Comparison of ENCODE assay signal across 27 mouse cellular contexts in genomic region chr7:66305714-66306198, GRCm38 (mm10). TPM values are rescaled to one million over a fixed set of nuclear protein-coding genes. Genes with fewer than 3 reads are reported as not detected.
DNase-seq lines count a peak whose midpoint lies in the region; ATAC-seq lines count a peak whose summit lies in the region.
"Had no signal": no experiment of that assay in that cellular context is flagged by ENCODE, and none has a peak within 500 bp of the region (broad histone marks: within the 10 kb centered on the region; RNA-seq: fewer than 3 reads in every experiment).

No protein-coding gene starts in this region.

- no peak overlapping the region for H3K4me2 ChIP-seq in heart, embryonic 13.5 days
- H3K4me2 ChIP-seq in limb, embryonic 15.5 days: no peak overlapping the region
- H3K4me2 ChIP-seq: embryonic facial prominence, embryonic 13.5 days; liver, embryonic 13.5 days; midbrain, embryonic 13.5 days had no signal

- intact Hi-C loops in heart, postnatal 36 days (cut with DNase I): no loop called here

- H3K9me3 ChIP-seq in heart, embryonic 13.5 days: no peaks in the 10 kb centered on the region
- no peaks in the 10 kb centered on the region for H3K9me3 ChIP-seq in limb, embryonic 15.5 days
- no peaks in the 10 kb centered on the region for H3K9me3 ChIP-seq in limb, embryonic 10.5 days (replicated peaks)
- H3K9me3 ChIP-seq: embryonic facial prominence, embryonic 13.5 days; forebrain, embryonic 10.5 days; liver, embryonic 13.5 days; midbrain, embryonic 13.5 days had no signal

- peak overlapping the region; percentile 32; the same call in 1 of the 2 replicates for H3K27ac ChIP-seq in heart, embryonic 13.5 days (replicated peaks)
- 0 out of 2 replicates have a peak overlapping the region, but pooled peaks have one; percentile 43 for H3K27ac ChIP-seq in limb, embryonic 15.5 days
- H3K27ac ChIP-seq in limb, embryonic 10.5 days: no peak overlapping the region
- H3K27ac ChIP-seq: embryonic facial prominence, embryonic 13.5 days; forebrain, embryonic 10.5 days; liver, embryonic 13.5 days; midbrain, embryonic 13.5 days had no signal

- no peak overlapping the region for H3K4me3 ChIP-seq in heart, embryonic 13.5 days
- no peak overlapping the region for H3K4me3 ChIP-seq in limb, embryonic 15.5 days
- no peak overlapping the region for H3K4me3 ChIP-seq in limb, embryonic 10.5 days
- H3K4me3 ChIP-seq: embryonic facial prominence, embryonic 13.5 days; forebrain, embryonic 10.5 days; liver, embryonic 13.5 days; midbrain, embryonic 13.5 days had no signal

- DNase-seq in heart, postnatal 36 days: no peak
- DNase-seq in limb, embryonic 10.5 days (ENCODE audit: low spot score): no peak
- peak; percentile 1 for DNase-seq in retina, embryonic 14.5 days (ENCODE audit: low spot score)
- DNase-seq in retina, postnatal 1 day: no peak
- no peak for DNase-seq in kidney, postnatal 10 days
- DNase-seq: adrenal gland, postnatal 25 days; cerebellum, adult 8-10 months; gastrocnemius, postnatal 25 days; kidney, adult 18-20 months; kidney, postnatal 14 days; liver, embryonic 13.5 days; spleen, adult 18-20 months; thymus, adult 18-20 months had no signal

- peaks cover 24% of the 10 kb centered on the region for H3K27me3 ChIP-seq in heart, embryonic 13.5 days (replicated peaks)
- H3K27me3 ChIP-seq in limb, embryonic 15.5 days: no peaks in the 10 kb centered on the region
- H3K27me3 ChIP-seq in limb, embryonic 10.5 days (ENCODE audit: low read depth, poor library complexity, severe bottlenecking): no peaks in the 10 kb centered on the region
- H3K27me3 ChIP-seq: embryonic facial prominence, embryonic 13.5 days; midbrain, embryonic 13.5 days; Patski had no signal

- H3K36me3 ChIP-seq in heart, embryonic 13.5 days: peaks cover 34% of the 10 kb centered on the region
- H3K36me3 ChIP-seq in limb, embryonic 15.5 days: peaks cover 22% of the 10 kb centered on the region; the same call in 1 of the 2 replicates
- H3K36me3 ChIP-seq in limb, embryonic 10.5 days: no peaks in the 10 kb centered on the region
- H3K36me3 ChIP-seq: forebrain, embryonic 10.5 days; midbrain, embryonic 13.5 days had no signal

- no peak for ATAC-seq in heart, embryonic 13.5 days (ENCODE audit: extremely low read depth, insufficient number of reproducible peaks, low FRiP score, low TSS enrichment)
- no peak for ATAC-seq in limb, embryonic 15.5 days (ENCODE audit: insufficient number of reproducible peaks, low FRiP score, low TSS enrichment, low read depth)
- ATAC-seq: midbrain, embryonic 13.5 days; Patski had no signal

- WGBS in heart, embryonic 13.5 days: 84% methylated on average over 16 of the region's 16 CpGs
- whole genome bisulfite sequencing in limb, embryonic 15.5 days: 80% methylated on average over 16 of the region's 16 CpGs
- WGBS in limb, embryonic 10.5 days: 92% methylated on average over 16 of the region's 16 CpGs

- no peak overlapping the region; the same call in 1 of the 2 replicates for H3K9ac ChIP-seq in heart, embryonic 13.5 days
- no peak overlapping the region for H3K9ac ChIP-seq in limb, embryonic 15.5 days
- H3K9ac ChIP-seq: embryonic facial prominence, embryonic 13.5 days; liver, embryonic 13.5 days; midbrain, embryonic 13.5 days had no signal

- peaks cover 14% of the 10 kb centered on the region for H3K4me1 ChIP-seq in heart, embryonic 13.5 days
- peaks cover 13% of the 10 kb centered on the region for H3K4me1 ChIP-seq in limb, embryonic 15.5 days
- no peaks in the 10 kb centered on the region for H3K4me1 ChIP-seq in limb, embryonic 10.5 days
- H3K4me1 ChIP-seq: forebrain, embryonic 10.5 days; midbrain, embryonic 13.5 days had no signal

RNA-seq across cellular contexts. Expression of gene Gm10974, which starts 59.9 kb away (rescaled TPM):
- not detected in 2 replicates for polyA plus RNA-seq in heart, embryonic 13.5 days (2015; fragmentation: Nextera tagmentation; extraction: Ambion mirVana)
- total RNA-seq in heart, postnatal 36 days (2021): not detected
- polyA plus RNA-seq in limb, embryonic 15.5 days (2015; fragmentation: Nextera tagmentation; extraction: Ambion mirVana): not detected in 2 replicates
- not detected in 2 replicates for polyA plus RNA-seq in limb, embryonic 10.5 days (2016; fragmentation: Nextera tagmentation; extraction: Ambion mirVana)
- total RNA-seq: adrenal gland, postnatal 25 days; common myeloid progenitor, adult 5-6 weeks; gastrocnemius, postnatal 25 days; layer of hippocampus, adult 8-10 months; left cerebral cortex, adult 18-20 months; megakaryocyte progenitor cell, adult 5-6 weeks had no signal
- polyA plus RNA-seq: embryonic facial prominence, embryonic 13.5 days; forebrain, embryonic 10.5 days; frontal cortex, adult 2 months; limb, embryonic 11.5 days; liver, embryonic 13.5 days; midbrain, embryonic 13.5 days; Patski; stomach, embryonic 14.5 days; urinary bladder, adult 2 months had no signal
